Mouse (Mus musculus): Measurements from ENCODE around the gene Tex13c2. TPM values are rescaled to one million over a fixed set of nuclear protein-coding genes. Genes with fewer than 3 reads are reported as not detected.

Gene Tex13c2
- polyA plus RNA-seq, 1 experiment from 2014 or later, result not detected

Other genes starting within 250 kb of the Tex13c2 start
- 4.6 and 6.3 TPM in 2 replicates for gene Sh2d1a, start 12.8 kb downstream of the Tex13c2 start, polyA plus RNA-seq (2015; fragmentation: Nextera tagmentation; extraction: Ambion mirVana)